Mouse (Mus musculus) C2C12 (cell line): ENCODE data around the gene Ap2s1. TPM values are rescaled to one million over a fixed set of nuclear protein-coding genes. Genes with fewer than 3 reads are reported as not detected.
"Not testable (repeated sequence)": the region's sequence is repeated elsewhere in the genome, so short reads cannot be mapped to it uniquely, and the experiment has no call there.

Experiments
- H3K27me3 ChIP-seq: one replicate; pipeline ENCODE4 v1.6.1; 2011; ENCODE audit not compliant: control insufficient read depth, insufficient read depth, insufficient read length
- H3K36me3 ChIP-seq: one replicate; pipeline ENCODE4 v1.6.1; 2011; ENCODE audit not compliant: control insufficient read depth, insufficient read depth
- H3K4me3 ChIP-seq: one replicate; pipeline ENCODE4 v1.5.1; 2011; ENCODE audit warnings: mild to moderate bottlenecking, control low read depth; ENCODE audit not compliant: poor library complexity, insufficient read depth, severe bottlenecking
- H3K79me2 ChIP-seq: one replicate; pipeline ENCODE4 v1.6.1; 2011; ENCODE audit not compliant: control insufficient read depth, insufficient read depth
- H3K79me3 ChIP-seq: one replicate; pipeline ENCODE4 v1.6.1; 2011; ENCODE audit warnings: low read depth, control low read depth
- H3ac ChIP-seq: one replicate; pipeline ENCODE3; 2011; ENCODE audit warnings: low read depth; ENCODE audit not compliant: control insufficient read depth, insufficient read length
- CEBPB ChIP-seq: IDR thresholded peaks from one replicate; pipeline ENCODE4 v1.6.1; 2011; ENCODE audit warnings: low read depth, mild to moderate bottlenecking, control low read depth, moderate library complexity
- CTCF ChIP-seq: IDR thresholded peaks from one replicate; pipeline ENCODE4 v1.5.1; 2011; ENCODE audit not compliant: control insufficient read depth, insufficient read depth, insufficient read length
- FOSL1 ChIP-seq: IDR thresholded peaks from one replicate; pipeline ENCODE4 v1.8.0; 2011; ENCODE audit warnings: mild to moderate bottlenecking, low read length; ENCODE audit not compliant: poor library complexity, insufficient read depth, severe bottlenecking
- MAX ChIP-seq: IDR thresholded peaks from one replicate; pipeline ENCODE4 v1.6.1; 2011; ENCODE audit warnings: mild to moderate bottlenecking, control low read depth
- MYOD1 ChIP-seq: IDR thresholded peaks from one replicate; pipeline ENCODE4 v1.6.1; 2011; ENCODE audit warnings: low read depth; ENCODE audit not compliant: control insufficient read depth, insufficient read length
- MYOG ChIP-seq: IDR thresholded peaks from one replicate; pipeline ENCODE4 v1.6.1; 2011; ENCODE audit not compliant: control insufficient read depth, insufficient read length; ENCODE audit errors: extremely low read depth
- USF1 ChIP-seq: IDR thresholded peaks from one replicate; pipeline ENCODE4 v1.6.1; 2011; ENCODE audit warnings: low read depth, mild to moderate bottlenecking, control low read depth, moderate library complexity
- polyA plus RNA-seq: library from polyadenylated mRNA; unstranded; fragments of >200 nt; fragmentation: generic; extraction: Trizol; gene quantifications from one replicate; pipeline ENCODE4 v1.2.1, GENCODE M21; 2012; ENCODE audit warnings: missing spikeins

The Ap2s1 gene
- polyA plus RNA-seq, 1 experiment = 301 TPM

DNA sequence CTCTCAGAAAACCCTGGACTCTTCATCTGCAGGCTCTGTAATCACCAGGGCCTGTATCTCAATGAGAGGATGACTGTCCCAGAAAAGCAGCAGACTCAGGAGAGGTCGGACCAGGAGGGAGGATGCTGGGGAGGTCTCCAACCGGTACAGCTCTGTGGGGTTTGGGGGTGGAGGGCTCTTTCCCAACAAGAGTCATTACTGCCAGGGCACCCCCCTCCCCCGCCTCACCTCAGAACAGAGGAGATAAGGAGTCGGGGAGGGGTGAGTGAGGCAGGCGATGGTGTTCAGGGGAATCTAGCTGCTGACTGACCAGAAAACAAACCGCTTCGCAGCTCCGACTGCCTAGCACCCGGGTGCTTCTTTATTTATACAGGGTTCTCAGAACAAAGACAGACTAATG lies 30.0 kb upstream of the Ap2s1 start:
- no peak for TF ChIP-seq MYOG
- TF ChIP-seq CEBPB = no peak
- TF ChIP-seq MYOD1 = no peak
- TF ChIP-seq USF1 = no peak
- no peak for TF ChIP-seq CTCF
- TF ChIP-seq MAX = no peak
- TF ChIP-seq FOSL1 = no peak

GRCm38 (mm10) chr7:16710604-16711003 lies 27.6 kb upstream of the Ap2s1 start:
- Histone ChIP-seq H3ac (no peak overlapping the region), H3K27me3 (no peaks in the 10 kb centered on the region), H3K79me2 (no peaks in the 10 kb centered on the region), H3K36me3 (no peaks in the 10 kb centered on the region), H3K79me3 (no peaks in the 10 kb centered on the region), H3K4me3 (no peak overlapping the region)
- TF ChIP-seq MYOD1 = no peak
- TF ChIP-seq USF1 = no peak
- no peak for TF ChIP-seq CTCF

More for the DNA sequence above, 30.0 kb upstream of the Ap2s1 start:
- Histone ChIP-seq H3K79me3 (no peaks in the 10 kb centered on the region), H3K36me3 (no peaks in the 10 kb centered on the region), H3K79me2 (no peaks in the 10 kb centered on the region), H3K27me3 (no peaks in the 10 kb centered on the region), H3ac (no peak overlapping the region), H3K4me3 (no peak overlapping the region)

GRCm38 (mm10) chr7:16712633-16713415 lies 25.4 kb upstream of the Ap2s1 start:
- no peaks in the 10 kb centered on the region for H3K27me3 ChIP-seq
- H3K79me3 ChIP-seq = no peaks in the 10 kb centered on the region
- H3K36me3 ChIP-seq = no peaks in the 10 kb centered on the region
- TF ChIP-seq MYOG (no peak), CTCF (no peak), FOSL1 (no peak), USF1 (no peak), CEBPB (no peak)
- no peaks in the 10 kb centered on the region for H3K79me2 ChIP-seq
- no peak overlapping the region for H3K4me3 ChIP-seq
- H3ac ChIP-seq = no peak overlapping the region

DNA sequence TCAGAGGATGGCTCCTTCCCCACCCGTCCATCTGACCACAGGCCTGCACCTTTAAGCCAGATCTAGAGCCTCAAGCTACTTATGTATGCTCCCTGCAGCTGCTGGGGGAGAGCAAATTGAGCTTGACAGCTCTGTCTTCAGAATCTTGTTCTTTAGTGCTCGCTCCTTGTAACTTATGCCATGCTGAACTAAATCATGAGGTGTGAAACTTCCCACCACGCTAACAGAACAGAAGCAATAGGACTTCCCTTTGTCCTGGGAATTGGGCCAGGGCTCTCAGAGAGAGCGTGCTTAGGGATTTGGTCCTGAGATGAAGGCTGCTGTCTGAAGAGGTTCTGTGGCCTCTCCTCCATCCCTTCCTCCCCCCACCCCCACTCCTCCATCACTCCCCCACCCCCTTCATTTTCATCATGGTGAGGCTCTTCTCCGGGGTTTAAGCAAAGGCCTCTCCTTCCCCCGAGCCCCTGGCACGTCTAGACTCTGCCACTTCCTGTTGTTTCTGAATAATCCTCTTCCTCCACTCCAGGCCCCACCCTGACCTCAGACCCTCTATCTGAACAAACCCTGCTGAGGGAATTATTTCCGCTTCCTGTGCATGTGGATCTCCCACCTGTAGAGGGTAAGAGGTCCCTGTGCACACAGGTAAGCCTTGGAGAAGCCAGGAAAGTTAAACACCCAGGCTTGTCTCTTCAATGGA lies 21.6 kb upstream of the Ap2s1 start:
- H3K36me3 ChIP-seq, H3K4me3 ChIP-seq, H3K79me2 ChIP-seq, H3ac ChIP-seq, H3K79me3 ChIP-seq, H3K27me3 ChIP-seq: not testable (repeated sequence)

DNA sequence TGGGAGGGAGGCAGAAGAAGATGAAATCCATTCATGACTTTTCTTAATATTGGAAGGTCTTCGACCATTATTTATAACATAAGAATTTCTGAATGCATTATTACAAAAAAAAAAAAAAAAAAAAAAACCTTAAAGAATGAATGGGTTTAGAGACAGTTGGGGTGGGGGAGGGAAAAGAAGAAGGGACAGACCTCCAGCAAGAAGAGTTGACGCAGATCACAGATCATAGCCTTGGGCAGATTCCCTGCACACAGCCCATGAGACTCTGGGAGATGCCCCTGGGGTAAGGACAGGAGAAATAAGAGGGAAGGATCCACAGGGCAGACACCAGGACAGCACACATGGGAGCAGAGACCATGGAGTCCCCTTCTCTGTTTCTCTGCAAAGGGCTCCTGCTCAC lies 16.6 kb upstream of the Ap2s1 start, which contains the start of gene Ceacam9:
TSS of gene Ceacam9 (plus strand) at position 301 of the 400 bp plus-strand sequence.
- H3K36me3 ChIP-seq = no peaks in the 10 kb centered on the region
- H3ac ChIP-seq = no peak within 1 kb of the TSS
- TF ChIP-seq MYOD1 (no peak), MYOG (no peak), USF1 (no peak), FOSL1 (no peak), MAX (no peak)
- no peak within 1 kb of the TSS for H3K4me3 ChIP-seq
- H3K79me3 ChIP-seq = no peaks in the 10 kb centered on the region
- peaks cover 10% of the 10 kb centered on the region for H3K27me3 ChIP-seq
- no peaks in the 10 kb centered on the region for H3K79me2 ChIP-seq

DNA sequence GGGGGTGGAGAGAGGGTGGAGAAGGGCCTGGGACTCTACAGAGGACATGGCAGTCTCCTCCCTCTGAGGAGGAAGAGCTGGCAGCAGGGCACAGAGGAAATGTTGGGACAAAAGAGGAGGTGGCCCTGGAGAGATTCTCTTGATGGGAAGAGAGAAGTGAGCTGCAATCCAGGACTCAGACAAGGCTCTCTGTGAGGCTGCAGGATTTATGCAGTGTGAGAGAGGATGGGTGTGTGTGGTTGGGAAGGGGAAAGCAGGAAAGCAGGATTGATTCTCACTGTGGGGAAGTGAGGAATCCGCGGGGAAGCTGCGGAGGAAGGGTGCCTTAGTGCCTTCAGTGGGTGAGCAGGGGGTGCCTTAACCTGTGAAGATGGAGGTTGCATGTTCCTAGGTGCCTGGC lies 15.7 kb upstream of the Ap2s1 start:
- not testable (repeated sequence) for H3K79me2 ChIP-seq, H3ac ChIP-seq, H3K27me3 ChIP-seq, H3K36me3 ChIP-seq, H3K4me3 ChIP-seq, H3K79me3 ChIP-seq
